Mouse (Mus musculus): Measurements from ENCODE around the gene Rps15. TPM values are rescaled to one million over a fixed set of nuclear protein-coding genes. Genes with fewer than 3 reads are reported as not detected.
A peak's percentile ranks its signal among the peaks of the same experiment; 100 is the strongest.

Gene Rps15
- total RNA-seq, 2 experiments from 2014 or later: 727 to 762 TPM

- DNase-seq (ENCODE audit: low spot score in 2 of 2): no peak
Measured at GRCm38 (mm10) chr10:80332525-80332989, 40.3 kb downstream of the Rps15 start.

- no peak for DNase-seq (ENCODE audit: low spot score in 2 of 2)
Measured at GRCm38 (mm10) chr10:80336263-80336662, 44.0 kb downstream of the Rps15 start.

- peak; percentile 85 to 87 for DNase-seq (ENCODE audit: low spot score in 2 of 2)
Measured at GRCm38 (mm10) chr10:80339941-80340750, 47.9 kb downstream of the Rps15 start.

GRCm38 (mm10) chr10:80341026-80341425 is 48.8 kb downstream of the Rps15 start:
- DNase-seq (ENCODE audit: low spot score in 2 of 2): no peak

- DNase-seq (ENCODE audit: low spot score in 2 of 2): no peak
Measured at GRCm38 (mm10) chr10:80341491-80342304, 49.4 kb downstream of the Rps15 start.

- no peak for DNase-seq (ENCODE audit: low spot score in 2 of 2)
Measured at GRCm38 (mm10) chr10:80342305-80342748, 50.1 kb downstream of the Rps15 start.

GRCm38 (mm10) chr10:80342749-80343424 is 50.6 kb downstream of the Rps15 start:
- DNase-seq (ENCODE audit: low spot score in 2 of 2): peak in 1 of 2 experiments; percentile 63

GRCm38 (mm10) chr10:80343425-80343895 is 51.2 kb downstream of the Rps15 start:
- no peak for DNase-seq (ENCODE audit: low spot score in 2 of 2)

Small RNAs within 50 kb of the gene (microRNA-seq; reads per million reads assigned to microRNA genes)
- gene Mir6911: 1.4 to 3.1 reads per million in 2 experiments

Other genes with a start within 250 kb of the Rps15 start
- 100 to 1,000 TPM; 456 to 501 TPM for gene Gpx4, start 245.3 kb upstream of the Rps15 start, total RNA-seq (2021)
- 10 to 100 TPM; 19.8 to 21.3 TPM for gene Sbno2, start 186.9 kb upstream of the Rps15 start, total RNA-seq (2021)
- 10 to 100 TPM; 89.2 to 90.7 TPM for gene Stk11, start 176.7 kb upstream of the Rps15 start, total RNA-seq (2021)
- 100 to 1,000 TPM; 397 to 417 TPM for gene Atp5d, start 153.8 kb upstream of the Rps15 start, total RNA-seq (2021)
- 100 to 1,000 TPM; 401 to 436 TPM for gene Cbarp, start 151.6 kb upstream of the Rps15 start, total RNA-seq (2021)
- gene Midn, start 144.2 kb upstream of the Rps15 start, total RNA-seq (2021): 10 to 100 TPM; 90.9 to 100.0 TPM
- gene Cirbp, start 126.5 kb upstream of the Rps15 start, total RNA-seq (2021): 100 to 1,000 TPM in 1 of 2 experiments, 10 to 100 TPM in 1; 93.5 to 126 TPM
- gene 1600002K03Rik, start 119.5 kb upstream of the Rps15 start, total RNA-seq (2021): 1 to 10 TPM; 5.1 to 5.2 TPM
- 10 to 100 TPM; 14.8 TPM for gene Efna2, start 113.0 kb upstream of the Rps15 start, total RNA-seq (2021)
- gene Mum1, start 66.0 kb upstream of the Rps15 start, total RNA-seq (2021): 10 to 100 TPM; 34.4 to 43.7 TPM
- gene Ndufs7, start 43.3 kb upstream of the Rps15 start, total RNA-seq (2021): 100 to 1,000 TPM; 169 to 175 TPM
- gene Gamt, start 31.4 kb upstream of the Rps15 start, total RNA-seq (2021): 10 to 100 TPM; 39.9 to 43.7 TPM
- 10 to 100 TPM; 83.0 to 93.6 TPM for gene Dazap1, start 31.0 kb upstream of the Rps15 start, total RNA-seq (2021)
- gene Apc2, start 3.5 kb downstream of the Rps15 start, total RNA-seq (2021): 100 to 1,000 TPM; 131 to 133 TPM
- gene 2310011J03Rik, start 28.1 kb downstream of the Rps15 start, total RNA-seq (2021): 10 to 100 TPM; 20.4 to 23.1 TPM
- 1 to 10 TPM; 3.2 to 4.4 TPM for gene Pcsk4, start 37.0 kb downstream of the Rps15 start, total RNA-seq (2021)
- 10 to 100 TPM; 10.1 to 10.6 TPM for gene Reep6, start 37.5 kb downstream of the Rps15 start, total RNA-seq (2021)
- gene Adamtsl5, start 56.0 kb downstream of the Rps15 start, total RNA-seq (2021): 1 to 10 TPM; 2.0 to 2.8 TPM
- gene Plk5, start 64.0 kb downstream of the Rps15 start, total RNA-seq (2021): 1 to 10 TPM; 3.2 to 3.4 TPM
- gene Mex3d, start 95.2 kb downstream of the Rps15 start, total RNA-seq (2021): 10 to 100 TPM; 20.3 to 24.2 TPM
- 100 to 1,000 TPM; 121 to 131 TPM for gene Mbd3, start 107.1 kb downstream of the Rps15 start, total RNA-seq (2021)
- gene Uqcr11, start 114.4 kb downstream of the Rps15 start, total RNA-seq (2021): 100 to 1,000 TPM; 620 to 655 TPM
- gene Tcf3, start 141.2 kb downstream of the Rps15 start, total RNA-seq (2021): 10 to 100 TPM; 33.3 to 35.0 TPM
- gene Onecut3, start 202.4 kb downstream of the Rps15 start, total RNA-seq (2021): not detected
- under 1 TPM; 0.21 TPM for gene Atp8b3, start 246.7 kb downstream of the Rps15 start, total RNA-seq (2021)